Mouse (Mus musculus) hindbrain, embryonic 15.5 days (tissue): Measurements from ENCODE around the gene Dhx35. TPM values are rescaled to one million over a fixed set of nuclear protein-coding genes. Genes with fewer than 3 reads are reported as not detected.

Experiments
- ATAC-seq: fragments of 200-750 bp; cut with Nextera tagmentation; 2 replicates; pipeline ENCODE4 v1.8.0; 2017; ENCODE audit warnings: low read depth, moderate number of reproducible peaks, moderate TSS enrichment; ENCODE audit not compliant: low FRiP score
- H3K27ac ChIP-seq: fragments of 300-500 bp; sonication (generic); replicated peaks from 2 replicates; pipeline ENCODE4 v1.5.1; 2015; ENCODE audit warnings: mild to moderate bottlenecking, inconsistent platforms
- H3K27me3 ChIP-seq: fragments of 300-500 bp; sonication (generic); 2 replicates; pipeline ENCODE4 v1.6.1; 2015; ENCODE audit warnings: control low read depth, inconsistent platforms
- H3K36me3 ChIP-seq: fragments of 300-500 bp; sonication (generic); 2 replicates; pipeline ENCODE4 v1.6.1; 2015; ENCODE audit warnings: control low read depth, inconsistent platforms
- H3K4me1 ChIP-seq: fragments of 300-500 bp; sonication (generic); replicated peaks from 2 replicates; pipeline ENCODE4 v1.6.1; 2015; ENCODE audit warnings: control low read depth, inconsistent platforms
- H3K4me2 ChIP-seq: fragments of 300-500 bp; sonication (generic); 2 replicates; pipeline ENCODE4 v1.6.1; 2015; ENCODE audit warnings: moderate library complexity, mild to moderate bottlenecking, inconsistent platforms
- H3K4me3 ChIP-seq: fragments of 300-500 bp; sonication (generic); 2 replicates; pipeline ENCODE4 v1.5.1; 2015; ENCODE audit warnings: mild to moderate bottlenecking, inconsistent platforms
- H3K9ac ChIP-seq: fragments of 300-500 bp; sonication (generic); 2 replicates; pipeline ENCODE4 v1.6.1; 2015; ENCODE audit warnings: inconsistent platforms
- H3K9me3 ChIP-seq: fragments of 300-500 bp; sonication (generic); 2 replicates; pipeline ENCODE4 v1.6.1; 2016; ENCODE audit warnings: control low read depth, inconsistent platforms
- WGBS: fragments of 180-500 bp; shearing (Covaris S2); methylation state at CpG from one replicate; pipeline ENCODE4 v1.1.7; 2015; 5-methylcytosine and 5-hydroxymethylcytosine counted together
- polyA plus RNA-seq: library from polyadenylated mRNA; unstranded; fragments of >200 nt; fragmentation: Nextera tagmentation; extraction: Ambion mirVana; gene quantifications from 2 replicates; pipeline ENCODE4 v1.2.1, GENCODE M21; 2015

The Dhx35 gene
- polyA plus RNA-seq, result 12.2 TPM in 2 replicates

DNA sequence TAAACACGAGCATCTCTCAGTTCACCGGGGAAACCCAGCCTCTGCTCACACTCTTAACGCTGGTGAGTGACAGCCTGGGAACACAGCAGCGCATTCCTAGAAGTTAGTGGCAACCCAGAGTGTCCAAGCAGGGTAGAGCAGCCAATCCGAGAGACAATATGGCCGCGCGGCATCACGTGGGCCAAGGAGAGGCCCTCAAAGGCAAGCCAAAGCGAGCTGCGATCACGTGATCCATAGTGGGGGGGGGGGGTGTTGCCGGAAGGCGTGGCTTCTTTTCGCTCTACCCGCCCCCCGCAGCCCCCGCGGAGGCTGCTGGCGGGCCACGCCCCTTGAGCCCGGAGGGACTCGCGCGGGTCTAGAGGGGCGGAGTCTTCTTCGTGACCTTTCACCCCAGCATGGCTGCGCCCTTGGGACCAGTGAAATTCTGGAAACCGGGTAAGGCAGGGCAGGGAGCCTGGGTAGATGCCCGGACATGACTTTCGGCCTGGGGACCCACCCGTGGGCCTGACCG, at the start of gene Dhx35:
Dhx35 (plus strand) TSS at position 314 of the 511 bp plus-strand sequence.
- ATAC-seq, result peak; percentile 99
- peak within 1 kb of the TSS; percentile 72 for H3K4me2 ChIP-seq
- peak within 1 kb of the TSS; percentile 62 for H3K9ac ChIP-seq
- H3K4me1 ChIP-seq, result peaks cover 14% of the 10 kb centered on the region
- peak within 1 kb of the TSS; percentile 64 for H3K4me3 ChIP-seq
- H3K36me3 ChIP-seq, result no peaks in the 10 kb centered on the region
- H3K27me3 ChIP-seq, result no peaks in the 10 kb centered on the region
- H3K9me3 ChIP-seq, result no peaks in the 10 kb centered on the region
- 0% methylated on average over 30 of the region's 33 CpGs for WGBS
- peak within 1 kb of the TSS; percentile 84 for H3K27ac ChIP-seq

GRCm38 (mm10) chr2:158745049-158745482, 49.5 kb upstream of the Dhx35 start:
- WGBS, result 12% methylated on average over 2 of the region's 2 CpGs
- Histone ChIP-seq H3K4me3 (no peak overlapping the region), H3K9me3 (no peaks in the 10 kb centered on the region), H3K36me3 (peaks cover 5% of the 10 kb centered on the region; the same call in 1 of the 2 replicates), H3K9ac (no peak overlapping the region), H3K27me3 (no peaks in the 10 kb centered on the region), H3K4me1 (0 out of 2 replicates have a peak, but pooled peaks cover 4% of the 10 kb centered on the region), H3K4me2 (no peak overlapping the region), H3K27ac (no peak overlapping the region)
- 0 out of 2 replicates have a peak, but pooled peaks have one; percentile 43 for ATAC-seq

DNA sequence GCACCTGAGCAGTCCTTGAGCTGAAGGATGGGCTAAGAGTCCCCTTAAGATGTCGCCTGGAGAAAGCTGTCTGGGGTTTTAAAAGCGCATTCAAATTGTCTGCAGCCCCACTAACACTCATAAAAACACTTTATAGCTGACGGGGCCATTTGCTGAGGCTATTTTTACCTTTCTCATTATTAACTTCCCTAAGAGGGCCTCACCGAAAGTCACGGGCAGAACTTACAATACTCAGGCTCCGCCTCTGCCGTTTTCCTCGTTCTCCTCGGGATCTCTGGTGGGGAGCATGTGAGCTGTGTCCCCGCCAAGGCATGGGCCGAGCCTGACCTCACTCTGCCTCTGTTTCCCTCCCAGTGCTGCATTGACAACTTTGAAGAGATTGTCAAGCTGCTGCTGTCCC, 48.4 kb upstream of the Dhx35 start:
- no peak overlapping the region for H3K4me3 ChIP-seq
- no peak overlapping the region for H3K9ac ChIP-seq
- H3K27me3 ChIP-seq, result no peaks in the 10 kb centered on the region
- no peak overlapping the region for H3K4me2 ChIP-seq
- H3K4me1 ChIP-seq, result 0 out of 2 replicates have a peak, but pooled peaks cover 2% of the 10 kb centered on the region
- no peak for ATAC-seq
- H3K27ac ChIP-seq, result no peak overlapping the region
- H3K9me3 ChIP-seq, result no peaks in the 10 kb centered on the region
- 77% methylated on average over 11 of the region's 11 CpGs for WGBS
- peaks cover 5% of the 10 kb centered on the region; the same call in 1 of the 2 replicates for H3K36me3 ChIP-seq

GRCm38 (mm10) chr2:158749366-158749765, 45.2 kb upstream of the Dhx35 start:
- Histone ChIP-seq H3K4me1 (no peaks in the 10 kb centered on the region), H3K27me3 (no peaks in the 10 kb centered on the region), H3K9me3 (no peaks in the 10 kb centered on the region), H3K9ac (no peak overlapping the region), H3K36me3 (peaks cover 3% of the 10 kb centered on the region; the same call in 1 of the 2 replicates), H3K27ac (no peak overlapping the region), H3K4me3 (no peak overlapping the region), H3K4me2 (no peak overlapping the region)
- 75% methylated on average over 9 of the region's 9 CpGs for WGBS
- no peak for ATAC-seq

GRCm38 (mm10) chr2:158760231-158760630, 34.4 kb upstream of the Dhx35 start:
- ATAC-seq, result no peak
- 91% methylated on average over 2 of the region's 2 CpGs for WGBS

GRCm38 (mm10) chr2:158762339-158762738, 32.3 kb upstream of the Dhx35 start:
- no peak overlapping the region for H3K4me2 ChIP-seq
- peaks cover 2% of the 10 kb centered on the region for H3K4me1 ChIP-seq
- H3K4me3 ChIP-seq, result no peak overlapping the region
- peaks cover 4% of the 10 kb centered on the region; the same call in 1 of the 2 replicates for H3K36me3 ChIP-seq
- no peak overlapping the region for H3K27ac ChIP-seq
- 88% methylated on average over 5 of the region's 5 CpGs for WGBS
- no peaks in the 10 kb centered on the region for H3K27me3 ChIP-seq
- no peaks in the 10 kb centered on the region for H3K9me3 ChIP-seq
- no peak for ATAC-seq
- H3K9ac ChIP-seq, result no peak overlapping the region

More at GRCm38 (mm10) chr2:158760231-158760630, 34.4 kb upstream of the Dhx35 start:
- H3K4me2 ChIP-seq, result no peak overlapping the region
- H3K4me3 ChIP-seq, result no peak overlapping the region
- H3K9me3 ChIP-seq, result no peaks in the 10 kb centered on the region
- H3K4me1 ChIP-seq, result no peaks in the 10 kb centered on the region
- H3K36me3 ChIP-seq, result peaks cover 4% of the 10 kb centered on the region; the same call in 1 of the 2 replicates
- no peak overlapping the region for H3K9ac ChIP-seq
- H3K27ac ChIP-seq, result no peak overlapping the region
- H3K27me3 ChIP-seq, result no peaks in the 10 kb centered on the region

- Histone ChIP-seq H3K9me3 (no peaks in the 10 kb centered on the region), H3K27ac (no peak within 1 kb of the TSS), H3K27me3 (no peaks in the 10 kb centered on the region), H3K4me1 (peaks cover 40% of the 10 kb centered on the region), H3K4me3 (peak within 1 kb of the TSS; percentile 52), H3K4me2 (peak within 1 kb of the TSS; percentile 98), H3K9ac (peak within 1 kb of the TSS; percentile 36), H3K36me3 (no peaks in the 10 kb centered on the region)
- whole genome bisulfite sequencing, result under 1% methylated on average over 48 of the region's 48 CpGs
- peak; percentile 99 for ATAC-seq
Measured at GRCm38 (mm10) chr2:158767742-158768339, 26.8 kb upstream of the Dhx35 start, which contains the start of gene Fam83d. Fam83d (plus strand) TSS chr2:158768093.

GRCm38 (mm10) chr2:158768350-158768749, 26.3 kb upstream of the Dhx35 start:
- WGBS, result 0% methylated on average over 36 of the region's 37 CpGs
- ATAC-seq, result no peak
- Histone ChIP-seq H3K4me3 (peak overlapping the region; percentile 52), H3K27ac (no peak overlapping the region), H3K9ac (peak overlapping the region; percentile 36), H3K4me1 (peaks cover 40% of the 10 kb centered on the region), H3K27me3 (no peaks in the 10 kb centered on the region), H3K36me3 (no peaks in the 10 kb centered on the region), H3K9me3 (no peaks in the 10 kb centered on the region), H3K4me2 (peak overlapping the region; percentile 98)

- H3K27me3 ChIP-seq, result no peaks in the 10 kb centered on the region
- H3K27ac ChIP-seq, result no peak overlapping the region
- 4% methylated on average over 5 of the region's 5 CpGs for WGBS
- no peaks in the 10 kb centered on the region for H3K9me3 ChIP-seq
- no peaks in the 10 kb centered on the region for H3K36me3 ChIP-seq
- peaks cover 40% of the 10 kb centered on the region for H3K4me1 ChIP-seq
- no peak for ATAC-seq
- peak overlapping the region; percentile 52 for H3K4me3 ChIP-seq
- H3K9ac ChIP-seq, result 0 out of 2 replicates have a peak overlapping the region, but pooled peaks have one; percentile 36
- H3K4me2 ChIP-seq, result peak overlapping the region; percentile 98
Measured at GRCm38 (mm10) chr2:158768771-158769170, 25.8 kb upstream of the Dhx35 start.

- no peak for ATAC-seq
- peak overlapping the region; percentile 52; the same call in 1 of the 2 replicates for H3K4me3 ChIP-seq
- H3K27ac ChIP-seq, result no peak overlapping the region
- peaks cover 40% of the 10 kb centered on the region for H3K4me1 ChIP-seq
- H3K36me3 ChIP-seq, result no peaks in the 10 kb centered on the region
- no peak overlapping the region for H3K9ac ChIP-seq
- peak overlapping the region; percentile 98 for H3K4me2 ChIP-seq
- no peaks in the 10 kb centered on the region for H3K9me3 ChIP-seq
- no peaks in the 10 kb centered on the region for H3K27me3 ChIP-seq
- 32% methylated on average over 13 of the region's 13 CpGs for WGBS
Measured at GRCm38 (mm10) chr2:158770126-158770757, 24.4 kb upstream of the Dhx35 start.

- H3K9ac ChIP-seq, result no peak overlapping the region
Measured at GRCm38 (mm10) chr2:158771066-158771763, 23.4 kb upstream of the Dhx35 start.

More at GRCm38 (mm10) chr2:158771066-158771763, 23.4 kb upstream of the Dhx35 start:
- H3K36me3 ChIP-seq, result no peaks in the 10 kb centered on the region
- H3K4me3 ChIP-seq, result no peak overlapping the region
- ATAC-seq, result no peak
- H3K27me3 ChIP-seq, result no peaks in the 10 kb centered on the region
- H3K4me2 ChIP-seq, result peak overlapping the region; percentile 98; the same call in 1 of the 2 replicates
- H3K27ac ChIP-seq, result no peak overlapping the region
- 54% methylated on average over 11 of the region's 11 CpGs for WGBS
- peaks cover 40% of the 10 kb centered on the region for H3K4me1 ChIP-seq
- no peaks in the 10 kb centered on the region for H3K9me3 ChIP-seq
